Mouse (Mus musculus) kidney, adult 11 months (tissue): ENCODE results near the gene Fam216b.

Experiments
- DNase-seq: peaks from one replicate; pipeline ENCODE4 v3.0.0; 2022

The Fam216b gene

GRCm38 (mm10) chr14:78041886-78042526, 46.8 kb downstream of the Fam216b start:
- no peak for DNase-seq

GRCm38 (mm10) chr14:78040643-78041042, 48.2 kb downstream of the Fam216b start:
- no peak for DNase-seq

GRCm38 (mm10) chr14:78038876-78039275, 49.9 kb downstream of the Fam216b start:
- DNase-seq, result no peak
